Mouse (Mus musculus) lung, postnatal 36 days (tissue): ENCODE measurements around the gene C330021F23Rik.

Experiments
- DNase-seq: peaks from one replicate; pipeline ENCODE4 v3.0.0; 2022; ENCODE audit warnings: mixed read lengths

Gene C330021F23Rik

DNA sequence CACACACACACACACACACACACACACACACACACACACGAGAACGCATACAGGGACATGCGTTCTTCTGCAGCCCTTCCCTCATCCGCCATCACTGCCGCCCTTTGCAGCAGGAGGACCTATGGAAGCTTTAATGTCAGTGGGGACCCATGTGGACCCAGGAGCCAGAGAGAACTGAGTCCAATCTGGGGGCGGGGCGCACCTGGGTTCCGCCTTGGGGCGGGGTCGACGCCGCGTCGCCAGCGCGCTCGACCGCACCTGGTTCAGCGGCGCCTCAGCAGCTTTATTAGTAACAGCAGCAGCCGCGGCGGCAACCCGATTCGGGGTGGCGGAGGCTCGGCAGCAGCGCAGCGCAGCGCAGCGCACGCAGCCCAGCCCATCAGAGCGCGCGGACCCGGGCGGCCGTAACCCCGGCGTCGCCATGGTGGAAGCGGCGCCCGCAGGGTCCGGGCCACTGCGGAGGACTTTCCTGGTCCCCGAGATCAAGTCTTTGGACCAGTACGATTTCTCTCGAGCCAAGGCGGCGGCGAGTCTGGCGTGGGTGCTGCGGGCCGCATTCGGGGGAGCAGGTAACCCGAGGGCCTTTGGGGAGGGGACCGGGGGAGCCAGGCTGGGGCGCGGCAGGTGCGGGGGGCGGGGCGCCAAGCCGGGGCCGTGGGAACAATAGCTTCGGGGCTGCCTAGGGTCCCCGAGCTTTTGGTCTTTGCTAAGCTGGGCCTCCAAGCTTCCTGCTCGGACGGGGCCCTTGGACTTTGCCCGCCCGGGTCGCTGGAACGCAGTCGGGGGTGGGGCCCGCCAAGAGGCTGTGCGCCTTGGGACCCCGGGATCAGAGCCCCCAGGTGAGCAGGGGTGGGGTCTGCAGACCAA lies 19.8 kb downstream of the C330021F23Rik start:
- DNase-seq: peak; percentile 81

DNA sequence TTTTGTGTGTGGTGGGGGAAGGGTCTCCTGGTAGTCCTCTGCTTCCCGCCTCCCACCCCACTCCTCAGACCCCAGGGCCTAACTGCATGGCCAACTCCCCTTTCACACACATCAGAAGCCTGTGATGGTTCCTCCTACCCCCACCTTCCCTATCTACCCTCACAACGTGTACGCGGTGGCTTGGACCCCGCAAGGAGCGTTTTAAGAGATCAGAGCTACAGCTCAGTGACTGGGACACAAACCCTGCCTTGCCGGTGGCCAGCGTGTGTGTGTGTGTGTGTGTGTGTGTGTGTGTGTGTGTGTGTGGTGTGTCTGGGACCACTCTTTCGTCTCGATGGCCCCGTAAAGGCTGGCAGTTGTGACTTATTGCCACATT lies 20.5 kb downstream of the C330021F23Rik start:
- no peak for DNase-seq

DNA sequence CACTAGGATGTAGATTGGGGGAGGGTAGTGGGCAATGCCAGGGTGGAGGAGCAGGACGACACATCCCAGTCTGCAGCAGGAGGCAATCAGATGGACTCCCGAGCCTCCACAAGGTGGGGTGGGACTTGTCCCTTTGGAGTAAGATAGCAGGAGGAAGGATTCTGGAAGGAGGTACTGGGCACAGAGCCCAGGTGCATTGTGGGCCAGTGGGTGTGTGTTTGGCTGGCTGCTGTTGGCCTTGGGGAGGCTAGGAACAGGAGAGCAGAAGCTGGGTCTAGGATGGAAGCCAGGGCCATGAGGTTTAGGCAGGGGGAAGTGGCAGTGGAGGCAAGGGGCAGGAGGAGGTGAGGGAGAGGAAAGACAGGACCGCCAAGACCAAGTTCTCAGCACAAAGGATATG lies 25.7 kb downstream of the C330021F23Rik start:
- peak; percentile 51 for DNase-seq

DNA sequence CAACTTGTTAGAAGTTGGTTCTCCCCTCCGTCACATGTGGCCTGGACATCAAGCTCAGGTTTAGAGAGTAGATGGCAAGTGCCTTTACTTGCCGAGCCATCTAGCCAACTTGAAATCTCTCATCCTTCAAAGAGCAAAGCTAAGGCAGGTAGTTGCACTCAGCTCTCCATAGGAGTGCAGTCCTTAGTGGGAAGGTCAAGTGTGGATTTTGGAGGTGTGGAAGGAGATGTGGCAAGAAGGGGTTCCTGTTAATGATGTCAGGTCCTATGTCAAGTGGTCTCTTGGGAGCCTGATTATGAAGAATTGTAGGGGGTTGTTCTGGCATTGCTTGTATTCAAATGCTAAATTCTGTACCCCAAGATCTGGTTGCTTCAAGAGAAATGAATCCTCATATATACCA lies 26.7 kb downstream of the C330021F23Rik start:
- DNase-seq: peak; percentile 50

DNA sequence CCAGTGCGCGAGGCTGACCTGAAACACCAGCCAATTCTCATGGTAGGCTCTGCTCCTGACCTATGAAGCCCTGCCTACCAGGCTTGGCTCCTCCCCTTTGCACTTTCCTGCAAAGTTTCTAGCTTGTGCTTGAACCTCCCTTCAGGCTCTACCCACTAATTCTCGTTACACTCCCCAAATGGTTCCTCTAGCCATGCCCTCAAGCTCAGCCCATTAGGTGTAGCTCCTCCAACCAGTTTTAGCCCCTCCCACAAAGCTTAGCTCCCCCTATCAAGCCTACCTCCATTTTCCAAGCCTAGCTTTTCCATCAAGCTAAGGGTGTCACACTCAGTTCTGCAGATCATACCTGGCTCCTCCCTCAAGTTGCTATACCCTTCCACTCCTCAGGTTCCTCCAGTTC lies 30.3 kb downstream of the C330021F23Rik start:
- DNase-seq: no peak

DNA sequence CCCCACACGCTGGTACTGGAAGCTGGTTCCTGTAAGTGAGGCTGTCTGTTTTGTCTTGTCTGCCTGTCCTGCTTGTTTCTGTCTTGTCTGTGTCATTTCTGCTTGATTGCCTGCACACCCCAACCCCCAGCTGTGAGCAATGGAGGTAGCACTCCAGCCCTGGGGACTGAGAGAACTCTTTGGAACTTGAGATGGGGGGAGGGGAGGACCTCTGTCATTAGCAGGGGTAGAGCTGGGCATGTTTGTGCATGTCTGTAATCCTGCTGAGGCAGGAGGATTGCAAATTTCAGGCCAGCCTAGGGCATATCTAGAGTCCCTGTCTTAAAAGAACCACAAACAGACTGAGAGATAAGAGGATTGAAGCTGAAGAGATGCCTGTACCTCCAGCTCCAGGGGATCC lies 31.4 kb downstream of the C330021F23Rik start:
- no peak for DNase-seq

DNA sequence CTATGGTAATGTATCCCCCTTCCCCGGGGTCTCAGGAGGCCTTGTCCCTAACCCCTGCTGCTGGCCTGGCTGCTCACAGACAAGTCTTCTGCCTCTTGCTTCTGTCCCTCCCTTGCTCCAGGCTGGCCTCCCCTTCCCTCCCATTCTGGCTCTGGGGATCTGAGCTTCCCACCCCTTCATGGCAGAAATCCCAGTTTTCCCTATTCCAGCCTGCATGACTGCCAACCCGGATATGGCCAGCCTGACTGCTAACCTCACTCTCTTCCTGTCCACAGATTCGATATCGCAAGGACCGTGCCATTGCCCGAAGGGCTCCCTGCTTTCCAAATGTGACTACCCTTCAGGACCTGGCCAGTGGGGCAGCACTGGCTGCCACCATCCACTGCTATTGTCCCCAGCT lies 32.6 kb downstream of the C330021F23Rik start:
- peak; percentile 57 for DNase-seq

DNA sequence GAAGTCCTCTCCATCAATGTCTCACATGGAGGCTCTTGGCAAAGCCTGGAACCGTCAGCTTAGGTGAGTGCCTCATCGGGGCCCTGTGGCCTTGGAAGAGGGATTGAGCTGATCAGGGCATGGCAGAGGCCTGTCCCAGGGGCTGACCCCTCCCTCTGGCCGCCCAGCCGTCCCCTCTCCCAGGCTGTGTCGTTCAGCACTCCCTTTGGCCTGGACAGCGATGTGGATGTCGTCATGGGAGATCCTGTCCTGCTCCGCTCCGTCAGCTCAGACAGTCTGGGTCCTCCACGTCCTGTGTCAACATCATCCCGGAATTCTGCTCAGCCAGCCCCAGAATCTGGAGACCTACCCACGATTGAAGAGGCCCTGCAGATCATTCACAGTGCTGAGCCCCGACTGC lies 35.6 kb downstream of the C330021F23Rik start:
- no peak for DNase-seq

DNA sequence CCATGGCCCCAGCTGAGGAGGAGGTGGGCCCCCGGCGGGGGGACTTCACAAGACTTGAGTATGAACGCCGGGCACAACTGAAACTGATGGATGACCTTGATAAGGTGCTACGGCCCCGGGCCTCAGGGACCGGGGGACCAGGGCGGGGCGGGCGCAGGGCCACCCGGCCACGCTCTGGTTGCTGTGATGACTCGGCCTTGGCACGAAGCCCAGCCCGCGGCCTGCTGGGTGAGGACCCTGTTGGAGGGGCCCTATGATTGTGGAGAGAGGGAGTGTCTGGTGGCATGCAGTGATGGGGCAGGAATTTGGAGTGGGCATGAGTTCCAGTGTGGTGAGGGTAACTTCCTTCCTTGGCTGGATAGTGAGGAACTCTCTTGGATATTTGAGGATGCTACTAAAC lies 38.8 kb downstream of the C330021F23Rik start:
- no peak for DNase-seq

DNA sequence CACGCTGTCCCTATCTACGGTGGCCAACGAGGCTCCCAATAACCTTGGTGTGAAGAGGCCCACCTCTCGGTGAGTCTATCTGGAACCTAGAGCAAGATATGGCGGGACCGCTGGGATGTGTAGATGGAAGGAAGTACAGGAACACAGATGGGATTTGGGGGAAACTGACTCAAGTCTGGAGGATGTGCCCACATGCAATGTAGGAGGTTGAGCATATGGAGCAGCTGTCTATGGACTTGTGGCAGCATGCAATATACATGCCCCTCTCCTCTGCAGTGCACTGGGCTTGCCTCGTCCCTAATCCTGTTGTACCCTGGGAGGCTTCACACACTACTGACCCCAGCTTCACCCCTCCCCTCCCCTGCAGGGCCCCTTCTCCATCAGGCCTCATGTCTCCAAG lies 40.0 kb downstream of the C330021F23Rik start:
- DNase-seq: no peak

DNA sequence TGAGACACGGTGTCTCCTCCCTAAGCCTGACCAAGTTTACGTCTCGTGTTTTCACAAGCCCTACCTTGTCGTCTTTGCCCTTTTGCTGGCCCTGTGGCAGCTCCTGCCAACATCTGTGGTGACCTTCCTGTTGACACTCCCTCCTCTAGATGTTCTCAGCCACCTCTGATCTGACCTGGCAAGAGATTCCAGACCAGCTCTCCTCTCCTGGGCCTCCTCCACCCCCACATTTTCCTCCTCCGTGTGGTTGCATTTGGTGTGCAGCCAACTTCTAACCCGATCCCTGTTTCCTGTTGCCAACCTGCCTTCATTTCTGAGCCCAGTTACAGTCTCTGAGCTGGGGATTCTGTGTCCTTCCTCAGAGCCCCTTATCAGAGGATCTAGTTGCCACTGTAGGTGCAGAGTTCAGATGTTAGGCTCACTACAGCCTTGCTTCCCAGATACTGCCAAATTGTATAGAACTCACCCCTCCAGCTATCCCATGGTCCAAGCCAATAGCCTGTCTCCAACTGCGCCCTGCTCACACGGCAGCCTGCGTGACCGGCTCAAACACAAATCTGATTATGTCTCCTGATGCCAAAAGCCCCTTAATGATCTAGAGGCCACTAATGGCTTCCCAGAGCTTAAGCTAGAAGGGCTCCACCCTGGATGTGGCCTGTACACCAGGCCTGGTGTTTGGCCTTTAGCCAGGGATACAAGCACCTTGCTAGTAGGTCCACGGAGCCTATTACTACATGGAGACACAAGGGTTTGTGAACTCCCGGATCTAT lies 41.4 kb downstream of the C330021F23Rik start:
- DNase-seq: peak; percentile 68

DNA sequence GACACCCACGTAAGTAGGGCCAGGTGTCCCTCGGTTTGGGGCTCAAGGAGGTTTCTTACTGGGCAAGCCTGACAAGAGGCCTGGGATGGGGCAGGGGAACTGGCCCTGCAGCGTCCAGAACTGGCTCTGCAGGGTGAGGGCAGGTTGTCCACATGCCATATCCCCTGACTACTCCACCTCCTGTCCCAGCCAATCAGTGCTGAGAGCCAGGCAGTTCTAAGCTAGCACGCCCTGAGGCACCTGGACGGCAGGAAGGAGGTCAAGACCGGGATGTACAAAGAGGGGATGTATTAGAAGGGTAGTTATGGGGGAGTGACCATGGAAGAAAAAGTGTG lies 42.0 kb downstream of the C330021F23Rik start:
- peak; percentile 55 for DNase-seq

DNA sequence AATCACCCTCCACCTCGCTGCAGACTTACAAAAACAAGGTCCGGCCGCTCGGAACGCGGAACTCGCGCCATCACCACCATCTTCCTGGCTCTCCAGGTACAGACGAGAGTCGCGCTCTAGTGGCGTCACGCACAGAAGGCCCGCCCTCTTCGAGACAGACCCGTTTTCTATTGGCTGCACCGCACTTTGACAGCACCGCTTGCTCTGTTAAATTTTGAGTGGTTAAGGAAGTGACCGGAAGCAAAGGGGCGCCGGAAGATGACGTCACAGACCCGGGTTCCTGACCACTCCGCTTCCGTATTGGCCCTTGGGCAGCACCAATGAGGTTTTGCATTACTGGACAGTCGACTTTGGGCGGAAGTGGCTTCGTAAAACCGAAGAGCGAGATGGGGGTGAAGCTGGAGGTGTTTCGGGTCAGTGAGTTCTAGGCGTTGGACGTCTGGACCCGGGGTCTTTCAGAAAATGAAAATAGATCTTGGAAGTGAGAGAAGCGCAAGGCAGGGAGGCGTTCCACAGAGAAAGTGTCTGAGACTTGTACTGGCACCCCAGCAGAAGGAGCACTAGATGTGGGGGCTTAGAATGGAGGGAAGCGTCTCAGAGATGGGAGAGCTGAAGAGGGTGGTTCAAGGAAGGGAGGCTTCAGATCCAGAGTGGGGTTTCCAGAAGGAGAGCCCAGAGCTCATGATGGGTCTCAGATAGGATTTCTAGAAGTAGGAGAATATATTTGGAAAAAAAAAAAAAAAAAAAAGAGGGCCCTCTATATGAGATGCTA lies 53.6 kb downstream of the C330021F23Rik start, which contains the start of the genes Xab2 and Pet100:
TSS of gene Xab2 (minus strand) at position 118 of the 772 bp plus-strand sequence.
TSS of gene Pet100 (plus strand) at position 350 of the 772 bp plus-strand sequence.
- DNase-seq: peak; percentile 99

DNA sequence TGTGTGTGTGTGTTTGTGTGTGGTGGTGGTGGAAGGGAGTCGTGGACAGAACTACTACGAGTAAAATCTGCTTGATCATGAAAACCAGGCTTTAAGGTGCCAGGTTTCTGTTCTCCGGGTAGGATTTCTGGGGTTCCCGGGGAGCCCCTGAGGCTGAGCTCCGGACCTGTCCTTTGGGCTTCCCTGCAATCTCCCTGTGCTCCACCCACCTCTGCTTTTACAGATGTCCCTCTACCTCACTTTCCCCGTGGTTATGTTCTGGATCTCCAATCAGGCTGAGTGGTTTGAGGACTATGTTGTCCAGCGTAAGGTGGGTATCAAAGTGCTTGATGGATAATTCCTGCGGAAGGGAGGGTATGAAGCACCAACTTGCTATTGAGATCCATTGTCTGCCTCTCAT lies 54.3 kb downstream of the C330021F23Rik start:
- DNase-seq: no peak

DNA sequence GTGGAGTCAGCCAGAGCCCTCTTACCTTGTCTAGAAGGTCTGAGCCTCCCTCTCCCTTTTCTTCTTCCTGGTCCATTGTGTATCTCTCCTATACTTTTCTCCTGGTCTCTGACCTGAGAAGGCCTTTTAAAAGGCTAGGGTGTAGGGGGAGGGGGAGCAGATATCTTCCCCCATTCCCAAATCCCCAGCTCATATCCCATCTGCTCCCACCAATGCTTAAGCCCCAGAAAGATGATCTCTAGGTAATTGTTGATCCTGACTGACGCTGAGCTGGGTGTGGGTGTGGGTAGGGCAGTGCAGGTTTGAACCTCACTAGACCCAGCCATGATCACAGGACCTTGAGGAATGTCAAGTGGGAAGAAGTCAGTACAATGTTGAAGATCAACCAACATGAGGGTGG lies 57.7 kb downstream of the C330021F23Rik start, which contains the start of gene Pcp2:
TSS of gene Pcp2 (minus strand) at position 101 of the 400 bp plus-strand sequence.
- DNase-seq: no peak

DNA sequence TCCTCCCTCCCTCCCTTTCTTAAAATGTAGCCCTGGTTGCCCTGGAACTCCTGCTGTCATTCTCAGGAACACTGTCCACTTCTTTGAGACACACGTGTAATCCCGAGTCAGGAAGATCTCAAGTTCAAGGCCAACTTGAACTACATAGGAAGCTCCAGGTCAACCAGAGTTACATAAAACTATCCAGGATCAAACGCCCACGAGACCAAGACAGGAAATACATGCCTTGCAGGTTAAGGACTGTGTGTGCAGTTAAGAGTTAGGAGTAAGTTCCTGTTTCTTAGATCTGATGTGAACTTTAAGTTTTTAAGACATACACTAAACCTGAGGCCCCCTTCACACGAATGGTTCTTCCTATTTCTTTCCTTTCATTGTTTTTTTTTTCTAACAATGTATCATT lies 59.2 kb downstream of the C330021F23Rik start:
- DNase-seq: no peak

DNA sequence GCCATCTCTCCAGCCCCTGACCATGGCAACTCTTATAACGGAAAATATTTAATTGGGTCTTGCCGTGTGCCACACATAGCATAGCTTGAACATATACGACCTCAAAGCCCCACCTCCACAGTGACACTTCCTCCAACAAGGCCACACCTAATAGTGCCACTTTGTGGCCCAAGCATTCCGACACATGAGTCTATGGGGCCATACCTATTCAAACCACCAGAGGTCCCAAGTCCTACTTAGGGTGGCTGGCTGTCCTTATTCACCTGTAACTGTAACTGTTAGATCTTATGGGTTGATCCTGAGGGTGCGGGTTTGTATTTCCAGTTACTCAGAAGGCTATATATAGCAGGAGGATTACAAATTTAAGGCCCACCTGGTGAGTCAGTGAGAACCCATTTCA lies 60.2 kb downstream of the C330021F23Rik start:
- peak; percentile 56 for DNase-seq

DNA sequence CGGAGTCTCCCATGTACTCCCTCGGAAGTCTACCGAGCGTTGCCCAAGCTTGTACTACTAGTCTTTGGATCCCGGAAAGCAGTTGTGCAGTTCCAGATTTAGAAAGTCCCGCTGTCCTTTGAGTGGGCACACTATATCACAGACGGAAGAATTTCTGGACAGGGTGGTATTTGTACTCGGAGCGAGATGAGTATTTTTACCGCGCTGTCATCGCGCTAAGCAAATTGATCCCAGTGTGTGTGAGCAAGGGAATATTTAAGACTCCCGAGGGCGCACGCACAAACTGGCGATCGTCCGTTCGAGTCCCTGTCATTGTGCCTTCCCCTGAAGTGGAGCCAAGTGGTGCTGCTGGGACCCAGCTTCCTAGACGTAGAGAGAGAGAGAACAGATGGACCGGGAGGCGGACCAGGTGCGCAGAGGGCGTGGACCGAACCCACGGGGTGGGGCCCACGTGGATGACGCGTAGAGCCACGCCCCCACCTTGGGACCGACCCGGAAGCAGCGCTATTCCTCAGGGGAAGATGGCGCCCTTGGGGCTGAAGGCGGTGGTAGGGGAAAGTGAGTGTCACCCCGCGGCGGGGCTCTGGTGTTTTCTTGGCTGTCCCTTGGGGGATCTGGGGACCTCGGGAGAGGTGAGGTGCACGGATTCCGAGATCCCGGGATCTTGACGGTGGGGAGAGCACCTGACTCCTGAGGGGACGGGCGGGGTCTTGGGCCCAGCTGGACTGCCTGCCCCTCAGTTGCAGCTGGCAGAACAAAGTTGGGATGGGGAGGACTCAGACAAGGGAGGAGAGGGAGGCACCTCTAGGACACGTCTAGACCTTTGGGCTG lies 63.1 kb downstream of the C330021F23Rik start, which contains the start of gene Stxbp2:
TSS of gene Stxbp2 (plus strand) at position 309 of the 831 bp plus-strand sequence.
- peak; percentile 90 for DNase-seq

DNA sequence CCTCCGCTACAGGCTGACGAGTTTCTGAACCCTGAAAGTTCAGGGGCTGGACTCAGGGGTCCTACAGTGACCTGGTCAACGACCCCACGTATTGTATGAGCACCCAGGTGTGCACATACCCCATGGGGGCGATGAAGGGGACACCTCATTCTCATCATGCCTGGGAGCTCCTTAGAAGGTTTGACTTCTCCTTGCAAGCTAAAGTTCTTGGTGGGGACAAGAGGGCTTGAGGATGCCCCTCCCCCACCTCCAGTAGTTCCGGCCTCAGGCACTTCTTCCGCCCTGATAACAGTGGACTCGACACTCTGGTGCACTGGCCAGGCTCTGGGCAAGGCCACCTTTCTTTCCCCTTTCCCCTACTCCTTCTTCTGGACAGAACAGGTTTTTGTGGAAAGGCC lies 63.7 kb downstream of the C330021F23Rik start:
- DNase-seq: peak; percentile 61
